Mouse (Mus musculus) embryonic facial prominence, embryonic 15.5 days (tissue): ENCODE measurements around the gene BC034090. TPM values are rescaled to one million over a fixed set of nuclear protein-coding genes. Genes with fewer than 3 reads are reported as not detected.

Experiments
- ATAC-seq: fragments of 200-750 bp; cut with Nextera tagmentation; 2 replicates; pipeline ENCODE4 v1.8.0; 2017; ENCODE audit warnings: low read depth, moderate TSS enrichment; ENCODE audit not compliant: insufficient number of reproducible peaks, low FRiP score, low TSS enrichment
- H3K27ac ChIP-seq: fragments of 300-500 bp; sonication (generic); replicated peaks from 2 replicates; pipeline ENCODE4 v1.5.1; 2015; ENCODE audit warnings: mild to moderate bottlenecking, inconsistent platforms
- H3K27me3 ChIP-seq: fragments of 300-500 bp; sonication (generic); 2 replicates; pipeline ENCODE4 v1.6.1; 2015; ENCODE audit warnings: inconsistent platforms
- H3K36me3 ChIP-seq: fragments of 300-500 bp; sonication (generic); 2 replicates; pipeline ENCODE4 v1.6.1; 2015; ENCODE audit warnings: mild to moderate bottlenecking, inconsistent platforms
- H3K4me1 ChIP-seq: fragments of 300-500 bp; sonication (generic); 2 replicates; pipeline ENCODE4 v1.6.1; 2015; ENCODE audit warnings: inconsistent platforms
- H3K4me2 ChIP-seq: fragments of 300-500 bp; sonication (generic); replicated peaks from 2 replicates; pipeline ENCODE4 v1.6.1; 2015; ENCODE audit warnings: mild to moderate bottlenecking, inconsistent platforms
- H3K4me3 ChIP-seq: fragments of 300-500 bp; sonication (generic); replicated peaks from 2 replicates; pipeline ENCODE4 v1.5.1; 2015; ENCODE audit warnings: mild to moderate bottlenecking, inconsistent platforms
- H3K9ac ChIP-seq: fragments of 300-500 bp; sonication (generic); 2 replicates; pipeline ENCODE4 v1.6.1; 2015; ENCODE audit warnings: inconsistent platforms
- H3K9me3 ChIP-seq: fragments of 300-500 bp; sonication (generic); replicated peaks from 2 replicates; pipeline ENCODE4 v1.6.1; 2016; ENCODE audit warnings: inconsistent platforms
- WGBS: fragments of 180-500 bp; shearing (Covaris S2); methylation state at CpG from one replicate; pipeline ENCODE4 v1.1.7; 2015; 5-methylcytosine and 5-hydroxymethylcytosine counted together
- polyA plus RNA-seq: library from polyadenylated mRNA; unstranded; fragments of >200 nt; fragmentation: Nextera tagmentation; extraction: Ambion mirVana; gene quantifications from 2 replicates; pipeline ENCODE4 v1.2.1, GENCODE M21; 2015

BC034090 gene
- 6.3 and 6.5 TPM in 2 replicates for polyA plus RNA-seq

DNA sequence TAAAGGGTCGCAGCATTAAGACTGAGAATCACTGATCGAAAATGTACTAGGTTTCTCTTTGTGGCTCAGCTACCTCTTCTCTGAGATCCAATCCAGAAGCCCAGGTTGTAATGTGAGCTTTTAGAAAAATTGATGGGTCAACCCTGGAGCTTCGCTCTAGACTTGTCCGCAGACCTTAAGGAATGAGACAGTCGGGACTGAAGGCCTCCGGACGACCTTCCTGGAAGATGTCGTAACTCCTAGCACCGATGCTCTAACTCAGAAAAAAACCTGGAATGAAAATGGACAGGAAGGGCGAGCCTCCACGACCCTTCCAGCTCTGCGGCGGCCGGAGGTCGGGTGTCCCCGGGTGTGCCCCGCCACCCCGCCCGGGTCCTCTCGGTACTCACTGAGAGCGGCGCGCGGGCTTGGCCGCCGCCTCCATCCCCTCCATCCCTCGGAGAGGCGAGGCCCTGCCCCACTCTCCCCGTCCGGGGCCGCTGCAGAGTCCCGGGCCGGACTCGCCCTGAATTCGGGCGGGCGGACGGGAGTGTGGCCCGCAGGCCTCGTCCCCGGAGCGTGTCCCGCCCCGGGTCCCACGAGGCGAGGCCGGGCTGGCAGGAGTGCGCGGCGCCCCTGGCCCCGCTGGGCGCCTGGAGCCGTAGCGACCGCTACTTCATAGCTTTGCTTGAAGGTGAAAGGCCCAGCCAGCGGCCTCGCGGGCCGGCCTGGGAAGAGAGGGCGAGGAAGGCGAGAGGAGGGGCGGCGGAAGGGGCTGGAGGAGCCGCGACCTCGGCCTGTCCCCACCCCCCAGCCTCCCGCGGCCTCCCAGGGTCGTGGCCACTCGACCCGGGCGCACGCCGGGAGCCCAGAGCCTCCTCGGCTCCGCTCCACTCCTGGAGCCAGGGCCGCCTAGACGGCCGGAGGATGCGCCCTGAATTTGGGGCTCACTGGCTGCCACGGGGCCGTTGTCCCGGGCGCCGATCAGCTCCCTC, at the start of gene BC034090:
Gene BC034090 (minus strand): TSS at position 648 of the 974 bp plus-strand sequence.
- peak; percentile 83 for ATAC-seq
- H3K9me3 ChIP-seq, result no peaks in the 10 kb centered on the region
- H3K9ac ChIP-seq, result peak within 1 kb of the TSS; percentile 68
- no peaks in the 10 kb centered on the region for H3K27me3 ChIP-seq
- peak within 1 kb of the TSS; percentile 65 for H3K4me3 ChIP-seq
- WGBS, result 2% methylated on average over 85 of the region's 85 CpGs
- peak within 1 kb of the TSS; percentile 61 for H3K4me2 ChIP-seq
- peaks cover 38% of the 10 kb centered on the region for H3K4me1 ChIP-seq
- H3K36me3 ChIP-seq, result peaks cover 4% of the 10 kb centered on the region; the same call in 1 of the 2 replicates
- H3K27ac ChIP-seq, result peak within 1 kb of the TSS; percentile 86

DNA sequence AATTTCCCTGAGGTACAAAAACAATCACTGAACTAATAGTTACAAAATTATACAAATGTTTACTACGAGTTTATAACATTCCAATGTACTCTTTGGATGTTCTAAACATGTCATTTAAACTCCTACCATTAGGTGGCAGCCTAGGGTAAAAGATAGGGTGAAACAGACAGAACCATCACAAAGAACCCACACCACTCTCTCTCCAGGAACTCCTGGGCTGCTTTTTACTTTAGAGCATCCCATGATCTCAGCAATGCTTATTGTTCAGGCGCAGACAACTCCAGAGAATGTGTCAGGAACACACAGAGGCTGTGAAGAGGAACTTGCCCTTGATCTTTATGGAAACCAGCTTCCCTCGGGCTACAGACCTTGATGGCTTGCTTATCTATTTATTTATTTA, 49.2 kb upstream of the BC034090 start:
- Histone ChIP-seq H3K4me1 (no peaks in the 10 kb centered on the region), H3K27ac (no peak overlapping the region), H3K9ac (no peak overlapping the region), H3K4me2 (no peak overlapping the region), H3K36me3 (peaks cover 12% of the 10 kb centered on the region; the same call in 1 of the 2 replicates), H3K9me3 (no peaks in the 10 kb centered on the region), H3K4me3 (no peak overlapping the region), H3K27me3 (no peaks in the 10 kb centered on the region)
- 0 out of 2 replicates have a peak, but pooled peaks have one; percentile 51 for ATAC-seq
- WGBS, result 11% methylated on average over 3 of the region's 3 CpGs

GRCm38 (mm10) chr1:155289411-155289810, 45.2 kb upstream of the BC034090 start:
- no peak overlapping the region for H3K4me3 ChIP-seq
- H3K27me3 ChIP-seq, result no peaks in the 10 kb centered on the region
- H3K4me1 ChIP-seq, result no peaks in the 10 kb centered on the region
- H3K27ac ChIP-seq, result no peak overlapping the region
- ATAC-seq, result no peak
- no peak overlapping the region for H3K9ac ChIP-seq
- no peak overlapping the region for H3K4me2 ChIP-seq
- peaks cover 18% of the 10 kb centered on the region; the same call in 1 of the 2 replicates for H3K36me3 ChIP-seq
- H3K9me3 ChIP-seq, result no peaks in the 10 kb centered on the region
- WGBS, result 80% methylated on average over 1 of the region's 1 CpGs

DNA sequence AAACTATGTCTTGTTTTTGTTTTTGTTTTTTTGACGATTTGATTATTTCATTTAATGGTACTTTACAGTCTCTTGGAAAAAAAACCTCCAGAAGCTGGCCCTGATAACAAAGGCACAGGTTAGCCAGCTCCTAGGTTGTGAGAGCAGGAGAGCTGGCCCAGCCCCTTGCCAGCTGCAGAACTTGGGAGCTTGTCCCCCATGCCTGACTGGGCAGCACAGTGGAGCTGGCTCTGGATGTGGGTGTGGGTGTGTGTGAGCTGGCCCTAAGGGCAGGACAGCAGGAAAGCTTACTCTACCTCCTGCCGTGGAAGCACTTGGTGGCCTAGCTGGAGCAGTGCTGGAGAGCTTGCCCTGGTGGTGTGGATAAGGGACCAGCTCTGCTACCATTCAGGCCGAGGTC, 43.8 kb upstream of the BC034090 start:
- 71% methylated on average over 3 of the region's 3 CpGs for WGBS
- Histone ChIP-seq H3K9ac (no peak overlapping the region), H3K4me3 (no peak overlapping the region), H3K36me3 (peaks cover 18% of the 10 kb centered on the region; the same call in 1 of the 2 replicates), H3K9me3 (no peaks in the 10 kb centered on the region), H3K4me2 (no peak overlapping the region), H3K4me1 (no peaks in the 10 kb centered on the region), H3K27me3 (no peaks in the 10 kb centered on the region), H3K27ac (no peak overlapping the region)
- no peak for ATAC-seq

DNA sequence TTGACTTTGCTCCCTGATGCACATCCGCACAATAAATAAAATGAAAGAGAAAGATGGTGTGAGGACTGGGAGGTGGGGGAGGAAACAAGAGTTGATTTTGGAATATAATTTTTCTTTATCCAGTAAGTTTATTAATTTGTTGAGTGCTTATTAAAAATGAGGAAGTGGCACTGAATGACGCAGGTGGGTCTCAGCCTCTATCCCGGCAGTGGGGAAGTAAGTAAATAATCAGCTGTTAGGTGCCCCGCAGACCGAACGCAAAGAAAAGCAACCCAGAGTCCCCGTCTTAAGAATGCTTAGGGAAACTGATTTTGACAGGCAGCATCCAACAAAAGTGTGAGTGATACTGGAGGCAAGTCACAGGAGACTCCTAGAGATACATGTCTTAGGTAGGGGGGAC, 39.6 kb upstream of the BC034090 start:
- no peak overlapping the region for H3K27ac ChIP-seq
- H3K9me3 ChIP-seq, result no peaks in the 10 kb centered on the region
- no peak overlapping the region for H3K4me3 ChIP-seq
- peaks cover 17% of the 10 kb centered on the region; the same call in 1 of the 2 replicates for H3K36me3 ChIP-seq
- no peak for ATAC-seq
- H3K4me2 ChIP-seq, result no peak overlapping the region
- H3K9ac ChIP-seq, result no peak overlapping the region
- no peaks in the 10 kb centered on the region for H3K27me3 ChIP-seq
- 82% methylated on average over 7 of the region's 7 CpGs for WGBS
- peaks cover 7% of the 10 kb centered on the region; the same call in 1 of the 2 replicates for H3K4me1 ChIP-seq

- WGBS, result 48% methylated on average over 18 of the region's 18 CpGs
- Histone ChIP-seq H3K4me1 (peaks cover 7% of the 10 kb centered on the region; the same call in 1 of the 2 replicates), H3K27ac (no peak overlapping the region), H3K9ac (no peak overlapping the region), H3K27me3 (no peaks in the 10 kb centered on the region), H3K4me3 (no peak overlapping the region), H3K4me2 (no peak overlapping the region), H3K9me3 (no peaks in the 10 kb centered on the region), H3K36me3 (peaks cover 9% of the 10 kb centered on the region; the same call in 1 of the 2 replicates)
- ATAC-seq, result peak; percentile 51; the same call in 1 of the 2 replicates
Measured at GRCm38 (mm10) chr1:155281003-155281793, 37.0 kb upstream of the BC034090 start.

- Histone ChIP-seq H3K27me3 (no peaks in the 10 kb centered on the region), H3K9ac (no peak overlapping the region), H3K4me2 (no peak overlapping the region), H3K36me3 (peaks cover 9% of the 10 kb centered on the region; the same call in 1 of the 2 replicates), H3K4me3 (no peak overlapping the region), H3K4me1 (peaks cover 7% of the 10 kb centered on the region; the same call in 1 of the 2 replicates), H3K27ac (no peak overlapping the region), H3K9me3 (no peaks in the 10 kb centered on the region)
- no peak for ATAC-seq
- WGBS, result 38% methylated on average over 10 of the region's 10 CpGs
Measured at GRCm38 (mm10) chr1:155280306-155280705, 36.1 kb upstream of the BC034090 start.

GRCm38 (mm10) chr1:155276381-155277033, 32.3 kb upstream of the BC034090 start:
- Histone ChIP-seq H3K4me1 (peaks cover 7% of the 10 kb centered on the region; the same call in 1 of the 2 replicates), H3K4me2 (no peak overlapping the region), H3K4me3 (no peak overlapping the region), H3K36me3 (no peaks in the 10 kb centered on the region), H3K9me3 (no peaks in the 10 kb centered on the region), H3K27me3 (no peaks in the 10 kb centered on the region), H3K9ac (no peak overlapping the region), H3K27ac (no peak overlapping the region)
- no peak for ATAC-seq
- 64% methylated on average over 13 of the region's 13 CpGs for WGBS

- no peaks in the 10 kb centered on the region for H3K36me3 ChIP-seq
- no peak overlapping the region for H3K4me2 ChIP-seq
- WGBS, result 80% methylated on average over 4 of the region's 4 CpGs
- no peak overlapping the region for H3K9ac ChIP-seq
- no peaks in the 10 kb centered on the region for H3K9me3 ChIP-seq
- H3K27me3 ChIP-seq, result no peaks in the 10 kb centered on the region
- H3K27ac ChIP-seq, result no peak overlapping the region
- no peak for ATAC-seq
- H3K4me3 ChIP-seq, result no peak overlapping the region
- 0 out of 2 replicates have a peak, but pooled peaks cover under 1% of the 10 kb centered on the region for H3K4me1 ChIP-seq
Measured at GRCm38 (mm10) chr1:155275793-155276192, 31.5 kb upstream of the BC034090 start.

GRCm38 (mm10) chr1:155274976-155275375, 30.7 kb upstream of the BC034090 start:
- Histone ChIP-seq H3K36me3 (no peaks in the 10 kb centered on the region), H3K4me1 (no peaks in the 10 kb centered on the region), H3K9me3 (no peaks in the 10 kb centered on the region), H3K27me3 (no peaks in the 10 kb centered on the region), H3K4me3 (no peak overlapping the region), H3K9ac (no peak overlapping the region), H3K27ac (no peak overlapping the region), H3K4me2 (no peak overlapping the region)
- ATAC-seq, result no peak
- 83% methylated on average over 3 of the region's 3 CpGs for WGBS
